Mouse (Mus musculus) megakaryocyte, embryonic 14.5 days (primary cell): Measurements from ENCODE around the gene Ciart. TPM values are rescaled to one million over a fixed set of nuclear protein-coding genes. Genes with fewer than 3 reads are reported as not detected.
A peak's percentile ranks its signal among the peaks of the same experiment; 100 is the strongest.

Source experiments
- H3K27me3 ChIP-seq: replicated peaks from 2 replicates; pipeline ENCODE3; 2012; ENCODE audit warnings: inconsistent platforms
- H3K36me3 ChIP-seq: replicated peaks from 2 replicates; pipeline ENCODE3; 2012; ENCODE audit warnings: low read length, inconsistent platforms, mixed read lengths
- H3K4me1 ChIP-seq: 2 replicates; pipeline ENCODE4 v1.6.1; 2012; ENCODE audit warnings: inconsistent platforms
- H3K4me3 ChIP-seq: replicated peaks from 2 replicates; pipeline ENCODE3; 2012; ENCODE audit warnings: moderate library complexity, mild to moderate bottlenecking, inconsistent platforms
- H3K9me3 ChIP-seq: 2 replicates; pipeline ENCODE4 v1.6.1; 2012; ENCODE audit warnings: inconsistent platforms
- FLI1 ChIP-seq: IDR thresholded peaks from 2 replicates; pipeline ENCODE4 v1.6.1; 2012; ENCODE audit warnings: low read length, inconsistent platforms, mixed read lengths
- GATA1 ChIP-seq: IDR thresholded peaks from 3 replicates; pipeline ENCODE4 v1.6.1; 2012; ENCODE audit warnings: mixed read lengths, low read length, inconsistent platforms, borderline replicate concordance
- polyA plus RNA-seq: library from polyadenylated mRNA; stranded (reverse); fragments of >175 nt; gene quantifications from 2 replicates; pipeline ENCODE4 v1.2.3, GENCODE M21; 2012; ENCODE audit warnings: low replicate concordance; ENCODE audit not compliant: insufficient read depth

Gene Ciart
- polyA plus RNA-seq, 1 experiment: 16.9 TPM

GRCm38 (mm10) chr3:95889664-95890063 lies 7.6 kb upstream of the Ciart start:
- peaks cover 43% of the 10 kb centered on the region for H3K4me1 ChIP-seq
- no peaks in the 10 kb centered on the region for H3K9me3 ChIP-seq
- H3K27me3 ChIP-seq: peaks cover 4% of the 10 kb centered on the region
- H3K36me3 ChIP-seq: peaks cover 4% of the 10 kb centered on the region
- TF ChIP-seq FLI1: no peak
- no peak for TF ChIP-seq GATA1
- H3K4me3 ChIP-seq: no peak overlapping the region

GRCm38 (mm10) chr3:95887596-95887995 lies 5.5 kb upstream of the Ciart start:
- TF ChIP-seq FLI1 (no peak), GATA1 (no peak)
- Histone ChIP-seq H3K36me3 (peaks cover 7% of the 10 kb centered on the region), H3K27me3 (peaks cover 4% of the 10 kb centered on the region), H3K9me3 (no peaks in the 10 kb centered on the region), H3K4me1 (peaks cover 40% of the 10 kb centered on the region), H3K4me3 (no peak overlapping the region)

- Histone ChIP-seq H3K4me1 (peaks cover 35% of the 10 kb centered on the region), H3K27me3 (peaks cover 4% of the 10 kb centered on the region), H3K9me3 (no peaks in the 10 kb centered on the region), H3K4me3 (no peak overlapping the region), H3K36me3 (peaks cover 17% of the 10 kb centered on the region)
- TF ChIP-seq GATA1 (no peak), FLI1 (no peak)
Observed at GRCm38 (mm10) chr3:95884400-95884799, 2.3 kb upstream of the Ciart start.

- peaks cover 27% of the 10 kb centered on the region for H3K36me3 ChIP-seq
- H3K27me3 ChIP-seq: peaks cover 4% of the 10 kb centered on the region
- TF ChIP-seq GATA1 (no peak), FLI1 (no peak)
- no peaks in the 10 kb centered on the region for H3K9me3 ChIP-seq
- H3K4me3 ChIP-seq: peak overlapping the region; percentile 93
- peaks cover 34% of the 10 kb centered on the region for H3K4me1 ChIP-seq
Observed at GRCm38 (mm10) chr3:95882816-95883425, 870 bp upstream of the Ciart start.

GRCm38 (mm10) chr3:95879063-95879462 lies 3.0 kb downstream of the Ciart start:
- Histone ChIP-seq H3K36me3 (peaks cover 37% of the 10 kb centered on the region), H3K27me3 (no peaks in the 10 kb centered on the region), H3K4me3 (no peak overlapping the region), H3K4me1 (peaks cover 40% of the 10 kb centered on the region), H3K9me3 (no peaks in the 10 kb centered on the region)
- TF ChIP-seq FLI1 (no peak), GATA1 (no peak)

GRCm38 (mm10) chr3:95872048-95872447 lies 10.0 kb downstream of the Ciart start:
- Histone ChIP-seq H3K27me3 (no peaks in the 10 kb centered on the region), H3K4me1 (peaks cover 36% of the 10 kb centered on the region), H3K4me3 (peak overlapping the region; percentile 97), H3K36me3 (peaks cover 42% of the 10 kb centered on the region), H3K9me3 (no peaks in the 10 kb centered on the region)
- no peak for TF ChIP-seq GATA1
- TF ChIP-seq FLI1: no peak

- H3K9me3 ChIP-seq: no peaks in the 10 kb centered on the region
- no peak for TF ChIP-seq GATA1
- TF ChIP-seq FLI1: peak; percentile 58; the same call in 1 of the 2 replicates
- no peaks in the 10 kb centered on the region for H3K27me3 ChIP-seq
- H3K36me3 ChIP-seq: peaks cover 46% of the 10 kb centered on the region
- peak within 1 kb of the TSS; percentile 97 for H3K4me3 ChIP-seq
- H3K4me1 ChIP-seq: peaks cover 36% of the 10 kb centered on the region
Observed at GRCm38 (mm10) chr3:95871392-95871867, 10.6 kb downstream of the Ciart start, which contains the start of gene Mrps21. Mrps21 (minus strand) TSS chr3:95871519.

GRCm38 (mm10) chr3:95870976-95871375 lies 11.1 kb downstream of the Ciart start:
- H3K36me3 ChIP-seq: peaks cover 49% of the 10 kb centered on the region
- no peaks in the 10 kb centered on the region for H3K9me3 ChIP-seq
- TF ChIP-seq GATA1 (no peak), FLI1 (no peak)

GRCm38 (mm10) chr3:95867408-95867807 lies 14.6 kb downstream of the Ciart start:
- Histone ChIP-seq H3K27me3 (no peaks in the 10 kb centered on the region), H3K36me3 (peaks cover 70% of the 10 kb centered on the region), H3K4me1 (peaks cover 21% of the 10 kb centered on the region), H3K9me3 (no peaks in the 10 kb centered on the region), H3K4me3 (no peak overlapping the region)
- TF ChIP-seq FLI1 (no peak), GATA1 (no peak)

More at GRCm38 (mm10) chr3:95870976-95871375, 11.1 kb downstream of the Ciart start:
- Histone ChIP-seq H3K4me1 (peaks cover 36% of the 10 kb centered on the region), H3K27me3 (no peaks in the 10 kb centered on the region), H3K4me3 (peak overlapping the region; percentile 97)

GRCm38 (mm10) chr3:95866071-95866470 lies 16.0 kb downstream of the Ciart start:
- Histone ChIP-seq H3K9me3 (no peaks in the 10 kb centered on the region), H3K4me1 (peaks cover 15% of the 10 kb centered on the region), H3K27me3 (no peaks in the 10 kb centered on the region), H3K36me3 (peaks cover 72% of the 10 kb centered on the region), H3K4me3 (no peak overlapping the region)
- no peak for TF ChIP-seq FLI1
- no peak for TF ChIP-seq GATA1
